ENCODE assay signal across 22 mouse cellular contexts in the genomic region with DNA sequence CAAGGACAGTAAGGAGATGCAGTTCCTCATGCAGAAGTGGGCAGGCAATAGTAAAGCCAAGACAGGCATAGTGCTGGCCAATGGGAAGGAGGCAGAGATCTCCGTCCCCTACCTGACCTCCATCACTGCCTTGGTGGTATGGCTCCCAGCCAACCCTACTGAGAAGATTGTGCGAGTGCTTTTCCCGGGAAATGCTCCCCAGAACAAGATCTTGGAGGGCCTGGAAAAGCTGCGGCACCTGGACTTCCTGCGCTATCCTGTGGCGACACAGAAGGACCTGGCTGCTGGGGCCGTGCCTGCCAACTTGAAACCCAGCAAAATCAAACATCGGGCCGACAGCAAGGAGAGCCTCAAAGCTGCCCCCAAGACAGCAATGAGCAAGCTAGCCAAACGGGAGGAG. TPM values are rescaled to one million over a fixed set of nuclear protein-coding genes. Genes with fewer than 3 reads are reported as not detected.
A peak's percentile ranks its signal among the peaks of the same experiment; 100 is the strongest.
DNase-seq lines count a peak whose midpoint lies in the region; ATAC-seq and TF ChIP-seq lines count a peak whose summit lies in the region.
"Had no signal": no experiment of that assay in that cellular context is flagged by ENCODE, and none has a peak within 500 bp of the region (broad histone marks: within the 10 kb centered on the region; RNA-seq: fewer than 3 reads in every experiment).

No protein-coding gene starts in this region.

- no peak for TF ChIP-seq CTCF in E14TG2a.4 (conservative IDR thresholded peaks at IDR 0.05; ENCODE audit: low read length)

- peak overlapping the region; percentile 52 for H3K4me3 ChIP-seq in E14TG2a.4 (replicated peaks; ENCODE audit: low read length)
- H3K4me3 ChIP-seq: embryonic facial prominence, embryonic 15.5 days; erythroblast, embryonic 14.5 days; forebrain, embryonic 10.5 days; gastrocnemius, adult 2 months; heart, embryonic 13.5 days; hindbrain, embryonic 15.5 days had no signal

- no peak for ATAC-seq in frontal cortex, adult (ENCODE audit: low TSS enrichment)
- ATAC-seq in activated CD4-positive, CD25-positive, alpha-beta regulatory T cell, adult 4 months: no peak
- ATAC-seq: CD4-positive, CD25-positive, alpha-beta regulatory T cell, adult 4 months; forebrain, embryonic 16.5 days; intestine, embryonic 16.5 days had no signal

- peaks cover 38% of the 10 kb centered on the region for H3K27me3 ChIP-seq in E14TG2a.4 (ENCODE audit: insufficient read depth, low read length)
- H3K27me3 ChIP-seq: hindbrain, embryonic 15.5 days had no signal

- peaks cover 67% of the 10 kb centered on the region for H3K36me3 ChIP-seq in E14TG2a.4 (ENCODE audit: insufficient read depth, low read length)

- peak; percentile 57 for DNase-seq in cerebellum, adult 11 months
- no peak for DNase-seq in cerebellum, postnatal 4 days (ENCODE audit: low spot score in 2 of 2)
- DNase-seq in cerebellum, adult 8-10 months: peak; percentile 61
- peak; percentile 42 to 48 for DNase-seq in cerebellum, postnatal 14 days
- DNase-seq in testis, postnatal 14 days (ENCODE audit: low spot score): no peak
- DNase-seq: adrenal gland, postnatal 14 days; B cell, adult 2 months; gastrocnemius, adult 2 months; gastrocnemius, postnatal 25 days; heart, postnatal 36 days; kidney, adult 2 months had no signal

- peaks cover 80% of the 10 kb centered on the region for H3K4me1 ChIP-seq in E14TG2a.4 (replicated peaks; ENCODE audit: low read depth, low read length)

- H3K9me3 ChIP-seq in E14TG2a.4 (ENCODE audit: low read length): peaks cover 12% of the 10 kb centered on the region
- H3K9me3 ChIP-seq: embryonic facial prominence, embryonic 15.5 days; forebrain, embryonic 10.5 days; heart, embryonic 13.5 days; hindbrain, embryonic 15.5 days had no signal

RNA-seq across cellular contexts. Expression of a gene that starts 10.6 kb away (rescaled TPM):
- polyA plus RNA-seq in activated CD4-positive, CD25-positive, alpha-beta regulatory T cell, adult 4 months (2017; shearing (Covaris generic)): under 1 TPM; 0.10 to 0.32 TPM

RNA-seq across cellular contexts. Expression of a gene that starts 28.8 kb away (rescaled TPM):
- 10 to 100 TPM; 22.9 to 30.2 TPM for polyA plus RNA-seq in activated CD4-positive, CD25-positive, alpha-beta regulatory T cell, adult 4 months (2017; shearing (Covaris generic))

RNA-seq across cellular contexts. Expression of a gene that starts 55.2 kb away (rescaled TPM):
- 1 to 10 TPM; 9.6 to 9.8 TPM for polyA plus RNA-seq in activated CD4-positive, CD25-positive, alpha-beta regulatory T cell, adult 4 months (2017; shearing (Covaris generic))

RNA-seq across cellular contexts. Expression of a gene that starts 57.5 kb away (rescaled TPM):
- 1 to 10 TPM in 1 of 2 experiments, under 1 TPM in 1; 0.83 to 1.5 TPM for polyA plus RNA-seq in activated CD4-positive, CD25-positive, alpha-beta regulatory T cell, adult 4 months (2017; shearing (Covaris generic))
- polyA plus RNA-seq: CD4-positive, CD25-positive, alpha-beta regulatory T cell, adult 4 months; erythroblast, embryonic 14.5 days had no signal

Comparison
In these comparisons a context has a peak if more than half of its experiments do, and no peak if none do; other contexts are left out.
1. DNase-seq: peak in cerebellum, adult 11 months (single experiment), cerebellum, adult 8-10 months (single experiment) and cerebellum, postnatal 14 days (2 of 2); none in cerebellum, postnatal 4 days (0 of 2) and testis, postnatal 14 days (single experiment).